Comparison of ENCODE assay signal across 7 mouse cellular contexts in the genomic region with DNA sequence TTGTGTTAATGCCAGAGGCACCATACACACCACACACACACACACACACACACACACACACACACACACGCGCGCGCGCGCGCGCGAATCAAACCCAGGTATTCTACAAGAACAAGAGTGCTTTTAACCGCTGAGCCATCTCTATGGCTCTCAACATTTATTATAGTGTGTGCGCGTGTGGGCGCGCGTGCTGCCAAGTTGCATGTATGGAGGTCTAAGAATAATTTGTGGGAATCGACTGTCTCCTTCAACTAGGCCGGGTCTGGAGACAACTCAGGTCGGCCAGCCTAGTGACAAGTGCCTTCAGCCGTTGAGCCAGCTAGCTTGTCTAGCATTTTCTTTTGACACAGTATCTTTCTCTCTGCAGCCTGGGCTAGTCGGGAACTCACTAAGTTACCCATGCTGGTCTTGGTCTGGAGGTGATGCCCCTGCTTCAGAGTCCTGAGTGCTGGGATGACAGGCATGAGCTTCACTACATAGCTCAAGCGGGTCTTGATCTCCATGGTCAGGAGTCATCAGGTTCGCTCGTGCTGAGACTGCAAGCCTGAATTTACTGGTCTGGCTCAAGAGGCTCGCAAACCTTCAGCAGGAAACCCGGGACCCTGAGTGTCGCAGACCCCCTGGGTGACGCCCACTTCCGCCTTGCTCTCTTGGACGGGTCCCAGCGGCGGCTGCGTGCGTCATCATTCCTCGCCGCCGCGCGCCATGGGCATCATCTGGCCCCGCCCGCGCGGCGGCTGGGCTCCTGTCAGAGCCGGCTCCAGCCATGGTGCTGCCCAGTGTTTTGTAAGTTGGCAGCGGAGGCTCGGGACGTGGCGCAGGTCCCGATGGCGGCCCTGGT. TPM values are rescaled to one million over a fixed set of nuclear protein-coding genes. Genes with fewer than 3 reads are reported as not detected.
A peak's percentile ranks its signal among the peaks of the same experiment; 100 is the strongest.
DNase-seq lines count a peak whose midpoint lies in the region; ATAC-seq and TF ChIP-seq lines count a peak whose summit lies in the region.

A gene (plus strand): TSS at position 709 of the 841 bp plus-strand sequence.

- H3K27me3 ChIP-seq in embryonic facial prominence, embryonic 10.5 days (replicated peaks; ENCODE audit: low read depth, poor library complexity, severe bottlenecking): no peaks in the 10 kb centered on the region
- H3K27me3 ChIP-seq in intestine, postnatal 0 days (replicated peaks; ENCODE audit: control insufficient read depth, insufficient read depth, low read length): no peaks in the 10 kb centered on the region
- H3K27me3 ChIP-seq in midbrain, embryonic 12.5 days: no peaks in the 10 kb centered on the region
- no peaks in the 10 kb centered on the region for H3K27me3 ChIP-seq in small intestine, adult 2 months (ENCODE audit: control insufficient read depth, insufficient read depth, low read length)

- ATAC-seq in intestine, postnatal 0 days: peak; percentile 98
- peak; percentile 99 for ATAC-seq in midbrain, embryonic 12.5 days (ENCODE audit: low FRiP score, low read depth)

- H3K9ac ChIP-seq in intestine, postnatal 0 days (ENCODE audit: low read depth, low read length): peak within 1 kb of the TSS; percentile 95
- peak within 1 kb of the TSS; percentile 89 for H3K9ac ChIP-seq in midbrain, embryonic 12.5 days (replicated peaks)

- WGBS in embryonic facial prominence, embryonic 10.5 days: 7% methylated on average over 50 of the region's 50 CpGs
- WGBS in intestine, postnatal 0 days: 4% methylated on average over 50 of the region's 50 CpGs
- WGBS in midbrain, embryonic 12.5 days: 6% methylated on average over 48 of the region's 50 CpGs
- 4% methylated on average over 50 of the region's 50 CpGs for WGBS in small intestine, adult 2 months

- peaks cover 16% of the 10 kb centered on the region for H3K4me1 ChIP-seq in embryonic facial prominence, embryonic 10.5 days
- H3K4me1 ChIP-seq in intestine, postnatal 0 days (replicated peaks; ENCODE audit: control insufficient read depth, insufficient read depth, low read length): no peaks in the 10 kb centered on the region
- peaks cover 14% of the 10 kb centered on the region for H3K4me1 ChIP-seq in midbrain, embryonic 12.5 days
- H3K4me1 ChIP-seq in small intestine, adult 2 months (ENCODE audit: control insufficient read depth, insufficient read depth, insufficient read length, low read length): no peaks in the 10 kb centered on the region

- H3K27ac ChIP-seq in embryonic facial prominence, embryonic 10.5 days (replicated peaks): peak within 1 kb of the TSS; percentile 91
- peak within 1 kb of the TSS; percentile 80 for H3K27ac ChIP-seq in intestine, postnatal 0 days (ENCODE audit: low read depth, low read length)
- peak within 1 kb of the TSS; percentile 88 for H3K27ac ChIP-seq in midbrain, embryonic 12.5 days (replicated peaks)
- peak within 1 kb of the TSS; percentile 54 for H3K27ac ChIP-seq in small intestine, adult 2 months (ENCODE audit: insufficient read depth, low read depth, low read length)

- peak within 1 kb of the TSS; percentile 90 for H3K4me3 ChIP-seq in embryonic facial prominence, embryonic 10.5 days
- H3K4me3 ChIP-seq in intestine, postnatal 0 days (ENCODE audit: low read depth, low read length): peak within 1 kb of the TSS; percentile 83
- H3K4me3 ChIP-seq in midbrain, embryonic 12.5 days: peak within 1 kb of the TSS; percentile 77
- peak within 1 kb of the TSS; percentile 92 for H3K4me3 ChIP-seq in small intestine, adult 2 months (ENCODE audit: low read depth, low read length)

- peak within 1 kb of the TSS; percentile 93 for H3K4me2 ChIP-seq in intestine, postnatal 0 days (replicated peaks; ENCODE audit: low read depth)
- H3K4me2 ChIP-seq in midbrain, embryonic 12.5 days (replicated peaks): peak within 1 kb of the TSS; percentile 92

- peak; percentile 95 for DNase-seq in adrenal gland, postnatal 10 days
- DNase-seq in embryonic facial prominence, embryonic 10.5 days (ENCODE audit: low spot score): peak; percentile 96
- no peak for DNase-seq in gonadal fat pad, adult 2 months (ENCODE audit: low read depth)
- peak; percentile 95 for DNase-seq in left cerebral cortex, postnatal 4 days

- TF ChIP-seq POLR2A in small intestine, adult 2 months (IDR thresholded peaks at IDR 0.05; ENCODE audit: low read depth, low read length): peak; percentile 67; the same call in 1 of the 2 replicates

- no peak for TF ChIP-seq CTCF in intestine, postnatal 0 days (IDR thresholded peaks at IDR 0.05; ENCODE audit: low read depth)
- no peak for TF ChIP-seq CTCF in small intestine, adult 2 months (IDR thresholded peaks at IDR 0.05; ENCODE audit: extremely low read depth, insufficient read length, insufficient replicate concordance, low read depth, low read length)

- H3K36me3 ChIP-seq in embryonic facial prominence, embryonic 10.5 days (replicated peaks): no peaks in the 10 kb centered on the region
- H3K36me3 ChIP-seq in intestine, postnatal 0 days (ENCODE audit: control insufficient read depth, insufficient read depth): no peaks in the 10 kb centered on the region
- H3K36me3 ChIP-seq in midbrain, embryonic 12.5 days: no peaks in the 10 kb centered on the region
- H3K36me3 ChIP-seq in small intestine, adult 2 months (ENCODE audit: control insufficient read depth, insufficient read depth, low read length): no peaks in the 10 kb centered on the region

- intact Hi-C loops in left cerebral cortex, postnatal 4 days (cut with DNase I): loop anchor here (10.0 kb wide), 1 partner anchor 115 kb away; no protein-coding TSS in a partner anchor

- H3K9me3 ChIP-seq in embryonic facial prominence, embryonic 10.5 days: no peaks in the 10 kb centered on the region
- H3K9me3 ChIP-seq in intestine, postnatal 0 days (ENCODE audit: control insufficient read depth): no peaks in the 10 kb centered on the region
- no peaks in the 10 kb centered on the region for H3K9me3 ChIP-seq in midbrain, embryonic 12.5 days

RNA-seq across cellular contexts. Expression of the gene that starts here (rescaled TPM):
- 10 to 100 TPM; 41.5 to 45.3 TPM for total RNA-seq in adrenal gland, postnatal 10 days (2021)
- 8.1 and 9.4 TPM in 2 replicates for polyA plus RNA-seq in embryonic facial prominence, embryonic 10.5 days (2016; fragmentation: Nextera tagmentation; extraction: Ambion mirVana)
- 55.2 and 79.9 TPM in 2 replicates for polyA plus RNA-seq in gonadal fat pad, adult 2 months (2012; rRNA removed)
- 14.6 and 16.3 TPM in 2 replicates for polyA plus RNA-seq in intestine, postnatal 0 days (2015; fragmentation: Nextera tagmentation; extraction: Ambion mirVana)
- 10 to 100 TPM; 22.1 to 22.6 TPM for total RNA-seq in left cerebral cortex, postnatal 4 days (2021)
- polyA plus RNA-seq in midbrain, embryonic 12.5 days (2016; fragmentation: Nextera tagmentation; extraction: Ambion mirVana): 10.5 and 12.8 TPM in 2 replicates
- polyA plus RNA-seq in small intestine, adult 2 months (2012; rRNA removed): 25.3 and 31.0 TPM in 2 replicates
